8 mouse cellular contexts compared by ENCODE assay signal in genomic region chr12:69582216-69582612, GRCm38 (mm10). TPM values are rescaled to one million over a fixed set of nuclear protein-coding genes. Genes with fewer than 3 reads are reported as not detected.
DNase-seq lines count a peak whose midpoint lies in the region; ATAC-seq and TF ChIP-seq lines count a peak whose summit lies in the region.

No protein-coding gene starts in this region.

- H3K4me2 ChIP-seq in heart, embryonic 15.5 days = peak overlapping the region; percentile 67
- peak overlapping the region; percentile 87 for H3K4me2 ChIP-seq in heart, postnatal 0 days (ENCODE audit: low read depth, low read length)
- peak overlapping the region; percentile 84 for H3K4me2 ChIP-seq in midbrain, embryonic 12.5 days (replicated peaks)

- no peak for TF ChIP-seq POLR2A in MEL (IDR thresholded peaks at IDR 0.05; ENCODE audit: control insufficient read depth in 1 of 2, insufficient read depth in 1 of 2, low read depth in 1 of 2, low read length in 2 of 2, poor library complexity in 1 of 2)

- intact Hi-C loops in gastrocnemius, postnatal 36 days (cut with DNase I) = no loop called here

- no peaks in the 10 kb centered on the region for H3K27me3 ChIP-seq in heart, embryonic 15.5 days
- no peaks in the 10 kb centered on the region for H3K27me3 ChIP-seq in MEL (ENCODE audit: control insufficient read depth in 1 of 2, insufficient read depth in 2 of 2, low read length in 2 of 2)
- H3K27me3 ChIP-seq in heart, postnatal 0 days (ENCODE audit: control insufficient read depth, insufficient read depth, low read length) = no peaks in the 10 kb centered on the region
- H3K27me3 ChIP-seq in midbrain, embryonic 12.5 days = no peaks in the 10 kb centered on the region

- no peak for TF ChIP-seq CTCF in MEL (IDR thresholded peaks at IDR 0.05 in 2 of 3, conservative IDR thresholded peaks at IDR 0.05 in 1 of 3; ENCODE audit: control insufficient read depth in 1 of 3, insufficient read depth in 1 of 3, low read depth in 2 of 3, low read length in 3 of 3, poor library complexity in 1 of 3, severe bottlenecking in 1 of 3)
- no peak for TF ChIP-seq CTCF in heart, postnatal 0 days (IDR thresholded peaks at IDR 0.05; ENCODE audit: low read depth)

- H3K4me1 ChIP-seq in heart, embryonic 15.5 days (replicated peaks) = peaks cover 12% of the 10 kb centered on the region
- H3K4me1 ChIP-seq in MEL (ENCODE audit: control insufficient read depth in 1 of 2, insufficient read depth in 2 of 2, low read length in 2 of 2) = peaks cover 4 to 7% of the 10 kb centered on the region in 2 experiments; a peak in 3 of 4 replicates
- peaks cover 7% of the 10 kb centered on the region for H3K4me1 ChIP-seq in heart, postnatal 0 days (ENCODE audit: control insufficient read depth, insufficient read depth)
- peaks cover 18% of the 10 kb centered on the region for H3K4me1 ChIP-seq in midbrain, embryonic 12.5 days

- peak overlapping the region; percentile 75 for H3K27ac ChIP-seq in heart, embryonic 15.5 days
- H3K27ac ChIP-seq in MEL (ENCODE audit: control insufficient read depth, low read depth, low read length) = peak overlapping the region; percentile 81
- H3K27ac ChIP-seq in heart, postnatal 0 days (ENCODE audit: low read depth) = peak overlapping the region; percentile 72
- peak overlapping the region; percentile 58 for H3K27ac ChIP-seq in midbrain, embryonic 12.5 days (replicated peaks)

- peaks cover 42% of the 10 kb centered on the region for H3K36me3 ChIP-seq in heart, embryonic 15.5 days
- H3K36me3 ChIP-seq in MEL (ENCODE audit: control insufficient read depth in 1 of 2, insufficient read depth in 2 of 2, low read length in 2 of 2) = peaks cover 8 to 18% of the 10 kb centered on the region in 2 experiments
- peaks cover 51% of the 10 kb centered on the region for H3K36me3 ChIP-seq in heart, postnatal 0 days (replicated peaks; ENCODE audit: control insufficient read depth, insufficient read depth, low read length)
- peaks cover 48% of the 10 kb centered on the region for H3K36me3 ChIP-seq in midbrain, embryonic 12.5 days

- WGBS in heart, embryonic 15.5 days = 24% methylated on average over 9 of the region's 9 CpGs
- 23% methylated on average over 9 of the region's 9 CpGs for WGBS in heart, postnatal 0 days
- WGBS in midbrain, embryonic 12.5 days = 35% methylated on average over 9 of the region's 9 CpGs

- no peak for TF ChIP-seq EP300 in MEL (IDR thresholded peaks at IDR 0.05; ENCODE audit: low read depth in 1 of 2, low read length in 2 of 2)
- no peak for TF ChIP-seq EP300 in heart, postnatal 0 days (IDR thresholded peaks at IDR 0.05; ENCODE audit: low read depth)

- TF ChIP-seq RAD21 in MEL (IDR thresholded peaks at IDR 0.05; ENCODE audit: low read depth, low read length) = no peak

- peaks cover 19% of the 10 kb centered on the region for H3K79me2 ChIP-seq in MEL (ENCODE audit: control insufficient read depth, insufficient read depth, low read length, poor library complexity)

- H3K9ac ChIP-seq in heart, embryonic 15.5 days = peak overlapping the region; percentile 67
- H3K9ac ChIP-seq in MEL (ENCODE audit: control insufficient read depth, low read depth, low read length, poor library complexity, severe bottlenecking) = peak overlapping the region; percentile 99
- peak overlapping the region; percentile 78 for H3K9ac ChIP-seq in heart, postnatal 0 days (replicated peaks; ENCODE audit: low read depth, low read length)
- H3K9ac ChIP-seq in midbrain, embryonic 12.5 days (replicated peaks) = peak overlapping the region; percentile 78

- H3K9me3 ChIP-seq in heart, embryonic 15.5 days (replicated peaks) = no peaks in the 10 kb centered on the region
- no peaks in the 10 kb centered on the region for H3K9me3 ChIP-seq in MEL (replicated peaks; ENCODE audit: insufficient read depth, low read length)
- H3K9me3 ChIP-seq in heart, postnatal 0 days (replicated peaks; ENCODE audit: control insufficient read depth, low read length) = no peaks in the 10 kb centered on the region
- no peaks in the 10 kb centered on the region for H3K9me3 ChIP-seq in midbrain, embryonic 12.5 days

- DNase-seq in heart, adult 9 months (ENCODE audit: low spot score in 2 of 2) = no peak
- peak; percentile 61 for DNase-seq in MEL (ENCODE audit: low read depth, low spot score)
- no peak for DNase-seq in heart, postnatal 0 days (ENCODE audit: low spot score)
- DNase-seq in gastrocnemius, postnatal 36 days = no peak
- no peak for DNase-seq in lung, postnatal 25 days (ENCODE audit: low spot score)

- no peak for ATAC-seq in heart, embryonic 15.5 days (replicated peaks; ENCODE audit: insufficient number of reproducible peaks, insufficient read depth, low FRiP score, low read depth)
- ATAC-seq in heart, postnatal 0 days (ENCODE audit: insufficient read depth, low read depth) = no peak
- no peak for ATAC-seq in midbrain, embryonic 12.5 days (ENCODE audit: low FRiP score, low read depth)
- no peak for ATAC-seq in granulocyte monocyte progenitor cell, adult 5-6 weeks (replicated peaks; ENCODE audit: poor library complexity, severe bottlenecking)

- peak overlapping the region; percentile 71 for H3K4me3 ChIP-seq in heart, embryonic 15.5 days
- peak overlapping the region; percentile 93 to 99 for H3K4me3 ChIP-seq in MEL (ENCODE audit: control insufficient read depth in 1 of 2, insufficient read depth in 1 of 2, low read depth in 2 of 2, low read length in 2 of 2)
- peak overlapping the region; percentile 85 for H3K4me3 ChIP-seq in heart, postnatal 0 days (ENCODE audit: low read depth, low read length)
- H3K4me3 ChIP-seq in midbrain, embryonic 12.5 days = peak overlapping the region; percentile 70

TF ChIP-seq in MEL, 35 proteins besides CTCF, POLR2A, EP300 and RAD21:
- TF ChIP-seq CHD1 (IDR thresholded peaks at IDR 0.05; ENCODE audit: low read depth, low read length) (no peak; the same call in 1 of the 2 replicates), TBP (IDR thresholded peaks at IDR 0.05; ENCODE audit: low read depth, low read length) (no peak), GATA1 (IDR thresholded peaks at IDR 0.05; ENCODE audit: low read depth, low read length) (no peak), SIN3A (IDR thresholded peaks at IDR 0.05; ENCODE audit: low read length) (no peak)

RNA-seq across cellular contexts. Expression of gene Vcpkmt, which starts 0.6 kb away (rescaled TPM):
- polyA plus RNA-seq in heart, embryonic 15.5 days (2015; fragmentation: Nextera tagmentation; extraction: Ambion mirVana) = 15.3 and 15.9 TPM in 2 replicates
- 18.8 and 20.8 TPM in 2 replicates for total RNA-seq in MEL (2012; rRNA removed)
- polyA plus RNA-seq in MEL (2012; ENCODE audit: insufficient read depth in 1 of 2, insufficient read length in 2 of 2, low read depth in 1 of 2, low replicate concordance in 2 of 2, missing spikeins in 1 of 2) = 10 to 100 TPM in 1 of 2 experiments, not detected in 1; 43.1 TPM
- 2.2 and 9.2 TPM in 2 replicates for total RNA-seq in heart, postnatal 0 days (2014; rRNA removed; ENCODE audit: low replicate concordance)
- 9.6 and 10.6 TPM in 2 replicates for polyA plus RNA-seq in heart, postnatal 0 days (2015; fragmentation: Nextera tagmentation; extraction: Ambion mirVana)
- 18.7 and 19.0 TPM in 2 replicates for polyA plus RNA-seq in midbrain, embryonic 12.5 days (2016; fragmentation: Nextera tagmentation; extraction: Ambion mirVana)
- total RNA-seq in gastrocnemius, postnatal 36 days (2021) = 1 to 10 TPM; 3.1 to 3.8 TPM
- 7.0 and 12.9 TPM in 2 replicates for total RNA-seq in granulocyte monocyte progenitor cell, adult 5-6 weeks (2014; fragmentation: Nextera tagmentation)
- total RNA-seq in granulocyte monocyte progenitor cell, adult 5-6 weeks (2017) = 17.3 and 17.4 TPM in 2 replicates
